Mouse (Mus musculus): ENCODE results near the gene Ubxn11. TPM values are rescaled to one million over a fixed set of nuclear protein-coding genes. Genes with fewer than 3 reads are reported as not detected.

Ubxn11 gene
- polyA plus RNA-seq, 1 experiment, result 43.0 TPM

- 67% methylated on average over 8 of the region's 8 CpGs for WGBS
- Histone ChIP-seq H3K36me3 (ENCODE audit: control insufficient read depth, insufficient read depth, low read length) (no peaks in the 10 kb centered on the region), H3K4me3 (ENCODE audit: extremely low read depth, insufficient read depth, insufficient read length) (no peak overlapping the region), H3K27me3 (ENCODE audit: control insufficient read depth, insufficient read depth, low read length) (no peaks in the 10 kb centered on the region), H3K4me1 (ENCODE audit: control insufficient read depth, insufficient read depth, insufficient read length) (peaks cover 10% of the 10 kb centered on the region; the same call in 1 of the 2 replicates), H3K27ac (ENCODE audit: insufficient read depth, low read length) (no peak overlapping the region)
- DNase-seq (ENCODE audit: low read depth in 1 of 2, low spot score in 2 of 2), result no peak
- TF ChIP-seq POLR2A (IDR thresholded peaks at IDR 0.05; ENCODE audit: low read depth, low read length), result no peak
- TF ChIP-seq CTCF (IDR thresholded peaks at IDR 0.05; ENCODE audit: extremely low read depth, insufficient read depth, insufficient read length, insufficient replicate concordance), result no peak
Measured at GRCm38 (mm10) chr4:134061944-134062446, 40.4 kb upstream of the Ubxn11 start.

DNA sequence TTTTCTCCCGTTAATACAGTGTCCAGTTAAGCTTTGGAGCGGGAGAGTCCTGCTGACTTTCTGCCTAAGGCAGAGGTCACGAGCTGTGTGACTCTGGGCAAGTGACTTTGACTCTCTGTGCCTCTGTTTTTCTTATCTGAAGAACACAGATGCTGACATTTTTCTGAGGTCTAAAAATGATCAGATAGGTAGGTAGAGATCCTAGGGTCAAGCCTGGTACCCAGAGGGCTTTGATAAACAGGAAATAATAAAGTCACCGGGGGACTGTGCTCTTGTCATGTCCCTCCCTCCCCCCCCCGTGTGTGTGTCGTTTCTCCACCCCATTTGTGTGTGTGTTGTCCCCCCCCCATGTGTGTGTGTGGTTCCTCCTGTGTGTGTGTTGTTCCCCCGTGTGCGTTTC lies 39.8 kb upstream of the Ubxn11 start:
- H3K4me1 ChIP-seq (ENCODE audit: control insufficient read depth, insufficient read depth, insufficient read length), result peaks cover 10% of the 10 kb centered on the region; the same call in 1 of the 2 replicates
- no peaks in the 10 kb centered on the region for H3K36me3 ChIP-seq (ENCODE audit: control insufficient read depth, insufficient read depth, low read length)
- WGBS, result 65% methylated on average over 8 of the region's 8 CpGs
- DNase-seq (ENCODE audit: low read depth in 1 of 2, low spot score in 2 of 2), result no peak
- H3K27me3 ChIP-seq (ENCODE audit: control insufficient read depth, insufficient read depth, low read length), result no peaks in the 10 kb centered on the region
- H3K27ac ChIP-seq (ENCODE audit: insufficient read depth, low read length), result no peak overlapping the region
- no peak overlapping the region for H3K4me3 ChIP-seq (ENCODE audit: extremely low read depth, insufficient read depth, insufficient read length)
- TF ChIP-seq POLR2A (IDR thresholded peaks at IDR 0.05; ENCODE audit: low read depth, low read length) (no peak), CTCF (IDR thresholded peaks at IDR 0.05; ENCODE audit: extremely low read depth, insufficient read depth, insufficient read length, insufficient replicate concordance) (no peak)

DNA sequence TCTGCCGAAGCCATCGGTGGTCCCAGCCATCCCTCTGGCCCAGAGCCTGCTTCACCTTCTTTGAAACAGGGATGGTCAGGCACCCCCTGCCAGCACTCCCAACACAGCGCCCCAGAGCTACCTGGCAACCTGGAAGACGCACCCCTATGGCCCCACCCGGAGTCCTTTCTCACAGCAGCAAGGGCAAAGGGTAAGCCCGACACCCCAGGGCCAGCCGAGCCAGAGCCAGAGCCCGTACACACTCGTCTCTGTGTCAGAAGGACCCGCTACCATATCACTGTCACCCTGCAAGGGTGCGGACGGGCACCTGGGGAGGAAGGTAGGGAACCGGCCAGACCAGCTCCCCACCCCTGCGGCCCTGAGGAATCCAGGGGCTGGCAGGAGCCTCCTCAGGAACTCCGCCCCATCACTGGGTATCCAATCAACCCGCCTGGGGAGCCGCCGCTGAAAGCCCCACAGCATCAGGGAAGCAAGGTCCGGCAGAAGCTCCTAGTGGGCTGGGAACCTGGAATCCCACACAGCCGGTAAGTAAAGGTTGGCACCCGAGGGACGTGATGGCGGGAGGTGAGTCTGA lies 36.9 kb upstream of the Ubxn11 start:
- H3K36me3 ChIP-seq (ENCODE audit: control insufficient read depth, insufficient read depth, low read length), result no peaks in the 10 kb centered on the region
- H3K27ac ChIP-seq (ENCODE audit: insufficient read depth, low read length), result no peak overlapping the region
- TF ChIP-seq CTCF (IDR thresholded peaks at IDR 0.05; ENCODE audit: extremely low read depth, insufficient read depth, insufficient read length, insufficient replicate concordance), result no peak
- no peak for TF ChIP-seq POLR2A (IDR thresholded peaks at IDR 0.05; ENCODE audit: low read depth, low read length)
- no peaks in the 10 kb centered on the region for H3K4me1 ChIP-seq (ENCODE audit: control insufficient read depth, insufficient read depth, insufficient read length)
- no peaks in the 10 kb centered on the region for H3K27me3 ChIP-seq (ENCODE audit: control insufficient read depth, insufficient read depth, low read length)
- H3K4me3 ChIP-seq (ENCODE audit: extremely low read depth, insufficient read depth, insufficient read length), result no peak overlapping the region
- no peak for DNase-seq (ENCODE audit: low read depth in 1 of 2, low spot score in 2 of 2)
- 73% methylated on average over 23 of the region's 23 CpGs for WGBS

DNA sequence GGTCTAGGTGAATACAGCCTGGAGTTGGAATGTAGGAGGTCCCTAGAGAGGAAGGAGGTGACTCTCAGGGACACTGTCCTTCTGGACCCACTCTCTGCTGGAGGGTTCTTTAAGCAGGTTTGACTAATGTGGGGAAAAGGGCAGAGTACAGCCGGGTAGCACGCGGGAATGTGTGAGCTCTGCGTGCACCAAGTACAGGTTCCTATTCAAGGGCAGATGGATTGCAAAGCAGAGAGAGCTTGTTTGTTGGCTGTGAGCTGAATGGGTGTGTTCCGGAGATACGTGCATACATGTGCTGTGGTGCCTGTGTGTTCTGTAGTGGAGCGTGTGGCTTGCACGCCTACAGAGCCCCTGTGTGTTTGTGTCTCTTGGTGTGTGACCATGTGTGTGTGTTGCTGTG lies 35.0 kb upstream of the Ubxn11 start:
- DNase-seq (ENCODE audit: low read depth in 1 of 2, low spot score in 2 of 2), result no peak
- no peaks in the 10 kb centered on the region for H3K27me3 ChIP-seq (ENCODE audit: control insufficient read depth, insufficient read depth, low read length)

GRCm38 (mm10) chr4:134067833-134068544 lies 34.4 kb upstream of the Ubxn11 start:
- Histone ChIP-seq H3K4me3 (ENCODE audit: extremely low read depth, insufficient read depth, insufficient read length) (no peak overlapping the region), H3K27ac (ENCODE audit: insufficient read depth, low read length) (no peak overlapping the region), H3K4me1 (ENCODE audit: control insufficient read depth, insufficient read depth, insufficient read length) (no peaks in the 10 kb centered on the region), H3K27me3 (ENCODE audit: control insufficient read depth, insufficient read depth, low read length) (no peaks in the 10 kb centered on the region), H3K36me3 (ENCODE audit: control insufficient read depth, insufficient read depth, low read length) (no peaks in the 10 kb centered on the region)
- 88% methylated on average over 7 of the region's 7 CpGs for WGBS
- no peak for DNase-seq (ENCODE audit: low read depth in 1 of 2, low spot score in 2 of 2)
- no peak for TF ChIP-seq POLR2A (IDR thresholded peaks at IDR 0.05; ENCODE audit: low read depth, low read length)
- TF ChIP-seq CTCF (IDR thresholded peaks at IDR 0.05; ENCODE audit: extremely low read depth, insufficient read depth, insufficient read length, insufficient replicate concordance), result no peak

More for the DNA sequence above, 35.0 kb upstream of the Ubxn11 start:
- Histone ChIP-seq H3K27ac (ENCODE audit: insufficient read depth, low read length) (no peak overlapping the region), H3K4me1 (ENCODE audit: control insufficient read depth, insufficient read depth, insufficient read length) (no peaks in the 10 kb centered on the region), H3K4me3 (ENCODE audit: extremely low read depth, insufficient read depth, insufficient read length) (no peak overlapping the region), H3K36me3 (ENCODE audit: control insufficient read depth, insufficient read depth, low read length) (no peaks in the 10 kb centered on the region)
- no peak for TF ChIP-seq POLR2A (IDR thresholded peaks at IDR 0.05; ENCODE audit: low read depth, low read length)
- 94% methylated on average over 8 of the region's 8 CpGs for WGBS

DNA sequence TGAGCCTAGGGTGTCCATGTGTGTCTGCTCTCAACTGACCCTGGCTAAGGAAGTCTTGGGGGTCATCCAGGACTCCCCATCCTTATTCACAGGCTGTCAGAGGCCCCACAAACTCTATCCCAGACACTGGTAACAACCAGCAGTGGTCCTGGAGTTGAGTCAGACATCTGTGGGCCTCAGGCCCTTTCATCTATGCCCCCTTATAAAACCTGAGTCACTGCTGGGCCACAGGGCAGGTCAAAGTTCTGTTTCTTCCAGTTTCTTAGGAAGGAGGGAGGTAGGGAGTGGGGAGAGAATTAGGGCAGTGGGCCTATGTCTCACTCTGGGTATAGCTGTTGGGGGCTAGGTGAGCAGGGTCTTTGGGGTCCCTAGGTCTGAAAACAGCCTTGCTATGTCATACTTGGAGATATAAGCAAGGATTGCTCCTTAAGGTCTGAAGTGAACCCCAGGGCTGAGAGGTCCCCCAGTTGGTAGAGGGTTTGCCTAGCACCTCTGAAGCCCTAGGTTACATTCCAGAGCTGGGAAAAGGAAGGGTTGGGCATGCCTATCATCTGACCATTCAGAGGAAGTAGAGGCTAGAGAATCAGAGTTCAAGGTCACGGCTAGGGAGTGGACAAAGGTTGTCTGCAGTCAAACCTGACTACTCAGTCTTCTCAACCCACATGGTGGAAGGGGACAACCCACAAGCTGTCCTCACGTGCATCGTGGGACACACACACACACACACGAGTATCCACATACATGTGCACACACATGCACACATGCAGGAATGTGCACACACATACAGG lies 33.4 kb upstream of the Ubxn11 start:
- Histone ChIP-seq H3K27ac (ENCODE audit: insufficient read depth, low read length) (no peak overlapping the region), H3K27me3 (ENCODE audit: control insufficient read depth, insufficient read depth, low read length) (no peaks in the 10 kb centered on the region), H3K4me3 (ENCODE audit: extremely low read depth, insufficient read depth, insufficient read length) (no peak overlapping the region), H3K36me3 (ENCODE audit: control insufficient read depth, insufficient read depth, low read length) (no peaks in the 10 kb centered on the region), H3K4me1 (ENCODE audit: control insufficient read depth, insufficient read depth, insufficient read length) (no peaks in the 10 kb centered on the region)
- DNase-seq (ENCODE audit: low read depth in 1 of 2, low spot score in 2 of 2), result no peak
- TF ChIP-seq CTCF (IDR thresholded peaks at IDR 0.05; ENCODE audit: extremely low read depth, insufficient read depth, insufficient read length, insufficient replicate concordance) (no peak), POLR2A (IDR thresholded peaks at IDR 0.05; ENCODE audit: low read depth, low read length) (no peak)
- 82% methylated on average over 4 of the region's 4 CpGs for WGBS

All from spleen, adult 2 months (tissue).